Mouse (Mus musculus): ENCODE measurements around the gene Ppp1r16b.

- TF ChIP-seq CTCF (IDR thresholded peaks at IDR 0.05): no peak
- no peak for TF ChIP-seq EP300 (IDR thresholded peaks at IDR 0.05)
Observed at GRCm38 (mm10) chr2:158735340-158735739, 70.1 kb downstream of the Ppp1r16b start.
